Mouse (Mus musculus): Measurements from ENCODE around the gene Il1rn. TPM values are rescaled to one million over a fixed set of nuclear protein-coding genes. Genes with fewer than 3 reads are reported as not detected.

Il1rn gene
- 0.44 TPM for polyA plus RNA-seq (2014; fragmentation: Illumina TruSeq; extraction: RNeasy Lipid Tissue Mini Kit (QIAGEN cat#74804); ENCODE audit: low read depth, low replicate concordance)

GRCm38 (mm10) chr2:24336545-24336944 is at the start of gene Il1rn:
TSS of gene Il1rn (plus strand) at chr2:24336853.

GRCm38 (mm10) chr2:24290896-24291295 is 45.8 kb upstream of the Il1rn start, which contains the start of gene Il1f10:
TSS of gene Il1f10 (plus strand) at chr2:24291196.

GRCm38 (mm10) chr2:24367030-24367894 is 30.6 kb downstream of the Il1rn start, which contains the start of gene Psd4:
TSS of gene Psd4 (plus strand) at chr2:24367580.

Other genes starting within 250 kb of the Il1rn start
- 0.40 TPM for gene Tbpl2, start 240.3 kb upstream of the Il1rn start, polyA plus RNA-seq (2014; fragmentation: Illumina TruSeq; extraction: RNeasy Lipid Tissue Mini Kit (QIAGEN cat#74804); ENCODE audit: low read depth, low replicate concordance)
- not detected for gene Il1f8, start 183.7 kb upstream of the Il1rn start, polyA plus RNA-seq (2014; fragmentation: Illumina TruSeq; extraction: RNeasy Lipid Tissue Mini Kit (QIAGEN cat#74804); ENCODE audit: low read depth, low replicate concordance)
- not detected for gene Il1f9, start 150.4 kb upstream of the Il1rn start, polyA plus RNA-seq (2014; fragmentation: Illumina TruSeq; extraction: RNeasy Lipid Tissue Mini Kit (QIAGEN cat#74804); ENCODE audit: low read depth, low replicate concordance)
- not detected for gene Il1f6, start 121.4 kb upstream of the Il1rn start, polyA plus RNA-seq (2014; fragmentation: Illumina TruSeq; extraction: RNeasy Lipid Tissue Mini Kit (QIAGEN cat#74804); ENCODE audit: low read depth, low replicate concordance)
- gene Il1f5, start 59.9 kb upstream of the Il1rn start, polyA plus RNA-seq (2014; fragmentation: Illumina TruSeq; extraction: RNeasy Lipid Tissue Mini Kit (QIAGEN cat#74804); ENCODE audit: low read depth, low replicate concordance), result 0.36 TPM
- gene Il1f10, start 45.7 kb upstream of the Il1rn start, polyA plus RNA-seq (2014; fragmentation: Illumina TruSeq; extraction: RNeasy Lipid Tissue Mini Kit (QIAGEN cat#74804); ENCODE audit: low read depth, low replicate concordance), result not detected
- gene Psd4, start 30.7 kb downstream of the Il1rn start, polyA plus RNA-seq (2014; fragmentation: Illumina TruSeq; extraction: RNeasy Lipid Tissue Mini Kit (QIAGEN cat#74804); ENCODE audit: low read depth, low replicate concordance), result 1.7 TPM
- 31.4 TPM for gene Pax8, start 138.7 kb downstream of the Il1rn start, polyA plus RNA-seq (2014; fragmentation: Illumina TruSeq; extraction: RNeasy Lipid Tissue Mini Kit (QIAGEN cat#74804); ENCODE audit: low read depth, low replicate concordance)